Mouse (Mus musculus): ENCODE data around the gene Tst. TPM values are rescaled to one million over a fixed set of nuclear protein-coding genes. Genes with fewer than 3 reads are reported as not detected.

The Tst gene
- 10 to 100 TPM; 13.6 to 29.6 TPM for polyA plus RNA-seq (2012; fragmentation: generic; extraction: Trizol)

DNA sequence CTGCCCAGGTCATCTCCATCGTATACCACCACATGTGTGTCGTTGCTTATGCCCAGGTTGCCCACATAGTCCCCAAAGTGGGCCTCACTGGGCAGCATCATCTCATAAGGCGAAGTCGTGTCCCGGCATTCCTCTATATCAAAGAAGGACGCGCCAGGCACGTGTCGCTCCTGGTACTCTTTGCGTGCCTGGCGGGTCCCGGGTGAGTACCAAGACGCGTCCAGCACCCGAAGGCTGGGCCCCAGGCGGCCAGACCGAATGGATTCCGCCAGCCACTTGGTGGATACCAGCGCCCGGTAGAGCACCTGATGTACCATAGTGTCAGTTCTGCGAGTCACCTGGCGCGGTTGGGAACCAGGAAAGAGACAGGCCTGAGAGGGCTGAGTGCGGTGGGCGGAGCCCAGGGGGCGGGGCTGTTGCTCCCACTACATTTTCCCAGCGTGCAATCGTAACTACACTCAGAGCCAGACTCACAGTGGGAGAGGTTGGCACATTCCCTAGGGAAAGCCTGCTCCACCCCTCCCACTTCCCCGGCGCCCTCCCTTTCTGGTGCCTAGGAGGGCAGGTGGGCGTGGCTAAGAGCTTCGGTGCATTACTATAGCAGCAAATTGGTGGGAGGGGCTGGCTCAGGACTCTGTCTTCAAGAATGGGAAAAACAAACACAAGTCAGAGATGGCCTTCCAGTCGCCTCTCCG lies at the start of gene Tst:
Gene Tst (minus strand): TSS at position 391 of the 695 bp plus-strand sequence.

DNA sequence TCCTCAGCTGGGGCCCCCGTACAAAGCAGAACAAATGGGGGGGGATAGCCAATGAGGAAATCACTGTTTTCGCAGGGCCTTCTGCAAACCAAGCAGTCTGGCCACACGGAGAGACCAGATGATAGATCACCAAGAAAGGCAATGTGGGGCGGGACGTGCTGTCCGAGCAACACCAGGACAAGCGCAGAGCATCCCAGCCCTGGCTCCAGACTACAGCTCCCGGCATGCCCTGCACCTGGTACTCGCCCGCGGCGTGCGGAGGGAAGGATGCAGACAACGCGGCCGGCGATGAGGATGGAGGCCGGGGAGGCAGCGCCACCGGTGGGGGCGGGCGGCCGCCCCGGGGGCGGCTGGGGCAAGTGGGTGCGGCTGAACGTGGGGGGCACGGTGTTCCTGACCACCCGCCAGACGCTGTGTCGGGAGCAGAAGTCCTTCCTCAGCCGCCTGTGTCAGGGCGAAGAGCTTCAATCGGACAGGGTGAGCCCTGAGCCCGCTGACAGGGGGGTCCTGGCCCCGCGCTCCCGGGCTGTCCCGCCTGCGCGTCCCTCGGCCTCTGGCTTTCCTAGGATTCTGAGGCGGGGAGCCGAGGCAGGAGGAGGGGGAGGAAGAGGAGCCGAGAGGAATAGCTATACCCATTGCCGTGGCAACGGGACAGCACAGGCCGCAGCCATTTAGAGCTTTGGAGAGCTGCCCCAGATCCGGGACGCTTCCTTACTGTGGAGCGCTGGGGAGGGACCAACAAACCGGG lies 22.9 kb upstream of the Tst start, which contains the start of gene Kctd17:
Gene Kctd17 (plus strand): TSS at position 174 of the 748 bp plus-strand sequence.

DNA sequence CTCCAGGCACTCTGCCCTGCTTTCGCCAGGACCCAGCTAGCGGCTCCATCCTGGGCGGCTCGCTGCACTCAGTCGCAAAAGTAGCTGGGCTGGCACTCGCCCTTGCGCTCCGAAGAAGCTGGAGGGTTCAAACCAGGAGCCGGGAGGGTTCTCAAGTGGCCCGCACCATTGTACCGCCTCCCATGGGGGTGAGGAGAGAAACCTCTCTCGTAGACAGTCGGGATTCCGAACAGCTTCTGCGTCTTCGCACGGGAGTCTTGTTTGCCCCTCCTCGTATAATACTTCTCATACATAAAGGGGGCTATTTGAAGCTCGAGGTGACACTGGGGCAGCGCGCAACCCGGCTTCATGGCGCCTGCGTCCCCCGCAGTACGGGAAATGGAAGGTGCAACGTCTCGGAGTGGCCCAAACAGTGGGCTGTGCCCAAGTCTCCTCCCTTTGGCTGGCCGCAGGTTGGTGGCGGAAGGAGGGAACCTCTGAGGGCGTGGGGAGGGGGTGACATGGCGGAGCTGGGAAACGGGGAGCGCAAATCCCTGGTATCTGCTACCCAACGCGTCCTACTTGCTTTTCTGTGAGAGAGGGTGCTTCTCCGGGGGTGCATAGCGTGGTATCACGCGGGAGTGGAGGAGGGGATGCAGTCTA lies 707 bp upstream of the Tst start, which contains the start of gene Mpst:
Gene Mpst (plus strand): TSS at position 124 of the 642 bp plus-strand sequence.

DNA sequence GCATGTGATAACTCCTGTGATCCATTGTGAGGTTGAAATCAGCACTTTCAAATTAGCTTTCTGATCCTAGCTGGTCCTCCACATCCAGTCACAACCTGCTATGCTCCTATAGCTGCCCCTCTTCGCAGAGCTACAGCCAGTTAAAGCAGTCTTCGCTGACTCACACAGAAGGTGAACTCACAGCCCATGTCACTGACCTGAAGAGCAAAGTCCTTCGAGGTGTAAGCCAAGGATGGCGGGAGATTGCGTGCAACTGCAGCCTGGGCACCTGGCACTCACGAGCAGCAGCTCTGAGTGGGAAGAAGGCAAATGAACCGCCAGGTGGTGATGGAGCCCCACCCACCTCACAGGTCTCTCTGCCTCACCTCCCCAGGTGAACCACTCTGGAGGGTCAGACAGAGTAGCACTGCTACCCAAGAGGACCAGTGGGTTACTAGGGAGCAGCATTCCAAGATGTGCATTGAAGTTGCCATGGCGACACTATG lies 10.2 kb downstream of the Tst start, which contains the start of gene Tex33:
Gene Tex33 (minus strand): TSS at position 435 of the 485 bp plus-strand sequence.

Other genes starting within 250 kb of the Tst start
- 100 to 1,000 TPM in 1 of 2 experiments, 10 to 100 TPM in 1; 80.1 to 137 TPM for gene Ift27, start 231.8 kb downstream of the Tst start, polyA plus RNA-seq (2012; fragmentation: generic; extraction: Trizol)
- gene Pvalb, start 199.5 kb downstream of the Tst start, polyA plus RNA-seq (2012; fragmentation: generic; extraction: Trizol), result not detected
- gene Ncf4, start 161.1 kb downstream of the Tst start, polyA plus RNA-seq (2012; fragmentation: generic; extraction: Trizol), result not detected
- not detected for gene Csf2rb2, start 100.2 kb downstream of the Tst start, polyA plus RNA-seq (2012; fragmentation: generic; extraction: Trizol)
- not detected for gene Csf2rb, start 80.2 kb downstream of the Tst start, polyA plus RNA-seq (2012; fragmentation: generic; extraction: Trizol)
- not detected for gene Tex33, start 10.0 kb downstream of the Tst start, polyA plus RNA-seq (2012; fragmentation: generic; extraction: Trizol)
- gene Mpst, start 509 bp upstream of the Tst start, polyA plus RNA-seq (2012; fragmentation: generic; extraction: Trizol), result 100 to 1,000 TPM in 1 of 2 experiments, 10 to 100 TPM in 1; 62.7 to 129 TPM
- gene Kctd17, start 22.7 kb upstream of the Tst start, polyA plus RNA-seq (2012; fragmentation: generic; extraction: Trizol), result 100 to 1,000 TPM; 227 to 234 TPM
- 1 to 10 TPM in 1 of 2 experiments, under 1 TPM in 1; 0.09 to 2.9 TPM for gene Tmprss6, start 62.7 kb upstream of the Tst start, polyA plus RNA-seq (2012; fragmentation: generic; extraction: Trizol)
- gene Il2rb, start 89.4 kb upstream of the Tst start, polyA plus RNA-seq (2012; fragmentation: generic; extraction: Trizol), result under 1 TPM; under 0.01 to 0.32 TPM
- 100 to 1,000 TPM in 1 of 2 experiments, 10 to 100 TPM in 1; 12.4 to 130 TPM for gene C1qtnf6, start 125.5 kb upstream of the Tst start, polyA plus RNA-seq (2012; fragmentation: generic; extraction: Trizol)
- under 1 TPM in 1 of 2 experiments, not detected in 1; 0.01 TPM for gene Sstr3, start 138.8 kb upstream of the Tst start, polyA plus RNA-seq (2012; fragmentation: generic; extraction: Trizol)
- not detected for gene Rac2, start 166.9 kb upstream of the Tst start, polyA plus RNA-seq (2012; fragmentation: generic; extraction: Trizol)
- gene Cyth4, start 191.1 kb upstream of the Tst start, polyA plus RNA-seq (2012; fragmentation: generic; extraction: Trizol), result under 1 TPM; 0.21 to 0.48 TPM